17 mouse cellular contexts compared by ENCODE assay signal in the genomic region with DNA sequence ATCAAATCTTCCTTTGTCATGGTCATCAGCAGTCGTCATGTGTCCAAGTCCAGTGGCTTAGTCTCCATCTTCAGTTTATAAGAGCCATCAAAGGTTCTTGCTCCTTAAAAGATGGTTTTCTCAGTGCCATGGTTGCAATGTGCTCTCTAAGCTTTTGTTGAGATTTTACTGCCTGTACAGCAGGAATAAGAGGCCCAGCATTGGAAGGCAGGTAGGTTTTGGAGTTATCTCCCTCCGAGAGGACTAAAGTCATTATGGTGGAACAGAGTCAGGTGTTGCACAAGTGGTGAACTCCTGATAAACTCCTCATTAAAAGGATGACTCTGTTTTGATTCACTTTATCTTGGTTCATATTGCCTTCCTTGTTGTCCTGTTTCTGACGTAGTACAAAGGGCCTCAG. TPM values are rescaled to one million over a fixed set of nuclear protein-coding genes. Genes with fewer than 3 reads are reported as not detected.
"Had no signal": no experiment of that assay in that cellular context is flagged by ENCODE, and none has a peak within 500 bp of the region (broad histone marks: within the 10 kb centered on the region; RNA-seq: fewer than 3 reads in every experiment).

No protein-coding gene starts in this region.

- ATAC-seq: midbrain, embryonic 16.5 days had no signal

- DNase-seq: lung, postnatal 10 days; midbrain, embryonic 14.5 days; right cerebral cortex, postnatal 14 days; spleen, adult 18-20 months; thymus, adult 18-20 months; thymus, postnatal 14 days; thymus, postnatal 36 days had no signal

- H3K36me3 ChIP-seq: midbrain, embryonic 10.5 days; midbrain, embryonic 12.5 days; neural tube, embryonic 12.5 days had no signal

- H3K9me3 ChIP-seq: midbrain, embryonic 10.5 days; midbrain, embryonic 12.5 days; neural tube, embryonic 12.5 days had no signal

- H3K9ac ChIP-seq: lung, embryonic 14.5 days; midbrain, embryonic 12.5 days; neural tube, embryonic 12.5 days had no signal

- H3K27ac ChIP-seq: midbrain, embryonic 10.5 days; midbrain, embryonic 12.5 days; neural tube, embryonic 12.5 days had no signal

- H3K27me3 ChIP-seq: midbrain, embryonic 12.5 days; neural tube, embryonic 12.5 days had no signal

- H3K4me1 ChIP-seq: midbrain, embryonic 12.5 days; neural tube, embryonic 12.5 days had no signal

- H3K4me2 ChIP-seq: lung, embryonic 14.5 days; midbrain, embryonic 12.5 days; neural tube, embryonic 12.5 days had no signal

- H3K4me3 ChIP-seq: midbrain, embryonic 10.5 days; midbrain, embryonic 12.5 days; myocyte; neural tube, embryonic 12.5 days had no signal

RNA-seq across cellular contexts. Expression of gene Calml3, which starts 16.5 kb away (rescaled TPM):
- polyA plus RNA-seq: liver, embryonic 16.5 days; lung, embryonic 14.5 days; midbrain, embryonic 10.5 days; midbrain, embryonic 12.5 days; midbrain, embryonic 14.5 days; midbrain, embryonic 16.5 days; neural tube, embryonic 12.5 days; neural tube, embryonic 14.5 days had no signal

RNA-seq across cellular contexts. Expression of gene Calm4, which starts 49.9 kb away (rescaled TPM):
- polyA plus RNA-seq: liver, embryonic 16.5 days; lung, embryonic 14.5 days; lung, embryonic 16.5 days; midbrain, embryonic 10.5 days; midbrain, embryonic 12.5 days; midbrain, embryonic 14.5 days; midbrain, embryonic 16.5 days; neural tube, embryonic 12.5 days; neural tube, embryonic 14.5 days; stomach, embryonic 14.5 days had no signal
